Mouse (Mus musculus): ENCODE data around the gene Slc7a7. TPM values are rescaled to one million over a fixed set of nuclear protein-coding genes. Genes with fewer than 3 reads are reported as not detected.

The Slc7a7 gene
- total and polyA plus RNA-seq, 3 experiments: 20.1 to 65.6 TPM; not detected in 1

GRCm38 (mm10) chr14:54428421-54428820 is 10.8 kb upstream of the Slc7a7 start:
- Histone ChIP-seq H3K36me3 (ENCODE audit: control insufficient read depth in 1 of 2, insufficient read depth in 2 of 2, low read length in 2 of 2) (peaks cover 0 to 43% of the 10 kb centered on the region in 2 experiments; a peak in 2 of 4 replicates), H3K4me3 (ENCODE audit: control insufficient read depth in 1 of 2, insufficient read depth in 1 of 2, low read depth in 2 of 2, low read length in 2 of 2) (peak overlapping the region in 1 of 2 experiments; percentile 92; a peak in 1 of 4 replicates), H3K9me3 (replicated peaks; ENCODE audit: insufficient read depth, low read length) (no peaks in the 10 kb centered on the region), H3K9ac (ENCODE audit: control insufficient read depth, low read depth, low read length, poor library complexity, severe bottlenecking) (peak overlapping the region; percentile 94), H3K79me2 (ENCODE audit: control insufficient read depth, insufficient read depth, low read length, poor library complexity) (peaks cover 41% of the 10 kb centered on the region), H3K27ac (ENCODE audit: control insufficient read depth, low read depth, low read length) (peak overlapping the region; percentile 100), H3K27me3 (ENCODE audit: control insufficient read depth in 1 of 2, insufficient read depth in 2 of 2, low read length in 2 of 2) (no peaks in the 10 kb centered on the region), H3K4me1 (ENCODE audit: control insufficient read depth in 1 of 2, insufficient read depth in 2 of 2, low read length in 2 of 2) (peaks cover 2 to 38% of the 10 kb centered on the region in 2 experiments; a peak in 3 of 4 replicates)
- peak; percentile 51 for DNase-seq (ENCODE audit: low read depth, low spot score)
- TF ChIP-seq TBP (IDR thresholded peaks at IDR 0.05; ENCODE audit: low read depth, low read length): no peak
- no peak for TF ChIP-seq NRF1 (IDR thresholded peaks at IDR 0.05; ENCODE audit: insufficient read depth, low read depth, low read length, poor library complexity, severe bottlenecking)
- TF ChIP-seq POLR2A (IDR thresholded peaks at IDR 0.05; ENCODE audit: control insufficient read depth in 1 of 2, insufficient read depth in 1 of 2, low read depth in 1 of 2, low read length in 2 of 2, poor library complexity in 1 of 2): peak in 1 of 2 experiments; percentile 36; a peak in 1 of 4 replicates

- no peak for TF ChIP-seq GABPA (IDR thresholded peaks at IDR 0.05; ENCODE audit: low read depth, low read length)
- peak; percentile 69; the same call in 1 of the 2 replicates for TF ChIP-seq ZNF384 (IDR thresholded peaks at IDR 0.05; ENCODE audit: low read depth, low read length)
- no peak for TF ChIP-seq UBTF (IDR thresholded peaks at IDR 0.05; ENCODE audit: borderline replicate concordance, insufficient read depth, low read depth, low read length)
- no peak for TF ChIP-seq MXI1 (IDR thresholded peaks at IDR 0.05; ENCODE audit: low read depth, low read length)
- 0 out of 2 replicates have a peak, but pooled peaks have one; percentile 43 for TF ChIP-seq MYC (IDR thresholded peaks at IDR 0.05; ENCODE audit: low read depth, low read length)
- no peak for TF ChIP-seq ZC3H11A (IDR thresholded peaks at IDR 0.05; ENCODE audit: low read depth, low read length)
- peaks cover 0 to 45% of the 10 kb centered on the region in 2 experiments; a peak in 2 of 4 replicates for H3K36me3 ChIP-seq (ENCODE audit: control insufficient read depth in 1 of 2, insufficient read depth in 2 of 2, low read length in 2 of 2)
- peak; percentile 70 for DNase-seq (ENCODE audit: low read depth, low spot score)
- peak overlapping the region; percentile 94 for H3K9ac ChIP-seq (ENCODE audit: control insufficient read depth, low read depth, low read length, poor library complexity, severe bottlenecking)
- peaks cover 39% of the 10 kb centered on the region for H3K79me2 ChIP-seq (ENCODE audit: control insufficient read depth, insufficient read depth, low read length, poor library complexity)
- peak overlapping the region; percentile 67 to 92 for H3K4me3 ChIP-seq (ENCODE audit: control insufficient read depth in 1 of 2, insufficient read depth in 1 of 2, low read depth in 2 of 2, low read length in 2 of 2)
- peaks cover 5 to 42% of the 10 kb centered on the region in 2 experiments; a peak in 3 of 4 replicates for H3K4me1 ChIP-seq (ENCODE audit: control insufficient read depth in 1 of 2, insufficient read depth in 2 of 2, low read length in 2 of 2)
- H3K27me3 ChIP-seq (ENCODE audit: control insufficient read depth in 1 of 2, insufficient read depth in 2 of 2, low read length in 2 of 2): no peaks in the 10 kb centered on the region
- no peaks in the 10 kb centered on the region for H3K9me3 ChIP-seq (replicated peaks; ENCODE audit: insufficient read depth, low read length)
- peak overlapping the region; percentile 100 for H3K27ac ChIP-seq (ENCODE audit: control insufficient read depth, low read depth, low read length)
Observed at GRCm38 (mm10) chr14:54427696-54428095, 10.1 kb upstream of the Slc7a7 start.

GRCm38 (mm10) chr14:54426689-54427398 is 9.3 kb upstream of the Slc7a7 start, which contains the start of gene Mrpl52:
Gene Mrpl52 (plus strand): TSS chr14:54426909.
- no peaks in the 10 kb centered on the region for H3K9me3 ChIP-seq (replicated peaks; ENCODE audit: insufficient read depth, low read length)
- peak; percentile 98 for DNase-seq (ENCODE audit: low read depth, low spot score)
- TF ChIP-seq ZNF384 (IDR thresholded peaks at IDR 0.05; ENCODE audit: low read depth, low read length) (peak; percentile 2; the same call in 1 of the 2 replicates), TCF12 (IDR thresholded peaks at IDR 0.05; ENCODE audit: low read depth, low read length) (peak; percentile 82), POLR2A (IDR thresholded peaks at IDR 0.05; ENCODE audit: control insufficient read depth in 1 of 2, insufficient read depth in 1 of 2, low read depth in 1 of 2, low read length in 2 of 2, poor library complexity in 1 of 2) (peak; percentile 86 to 92), SIN3A (IDR thresholded peaks at IDR 0.05; ENCODE audit: low read length) (peak; percentile 98), NRF1 (IDR thresholded peaks at IDR 0.05; ENCODE audit: insufficient read depth, low read depth, low read length, poor library complexity, severe bottlenecking) (no peak), MYB (IDR thresholded peaks at IDR 0.05; ENCODE audit: low read depth, low read length) (peak; percentile 59), KAT2A (conservative IDR thresholded peaks at IDR 0.05; ENCODE audit: low read depth, low read length) (peak; percentile 56; the same call in 1 of the 2 replicates), TBP (IDR thresholded peaks at IDR 0.05; ENCODE audit: low read depth, low read length) (peak; percentile 88), BHLHE40 (IDR thresholded peaks at IDR 0.05; ENCODE audit: borderline replicate concordance, low read depth, low read length) (peak; percentile 90), GABPA (IDR thresholded peaks at IDR 0.05; ENCODE audit: low read depth, low read length) (no peak), MXI1 (IDR thresholded peaks at IDR 0.05; ENCODE audit: low read depth, low read length) (peak; percentile 97), ZC3H11A (IDR thresholded peaks at IDR 0.05; ENCODE audit: low read depth, low read length) (peak; percentile 26; the same call in 1 of the 2 replicates), MAZ (IDR thresholded peaks at IDR 0.05; ENCODE audit: low read depth, low read length) (no peak), CTCF (IDR thresholded peaks at IDR 0.05 in 2 of 3, conservative IDR thresholded peaks at IDR 0.05 in 1 of 3; ENCODE audit: control insufficient read depth in 1 of 3, insufficient read depth in 1 of 3, low read depth in 2 of 3, low read length in 3 of 3, poor library complexity in 1 of 3, severe bottlenecking in 1 of 3) (no peak), GATA1 (IDR thresholded peaks at IDR 0.05; ENCODE audit: low read depth, low read length) (peak; percentile 82), ELF1 (IDR thresholded peaks at IDR 0.05; ENCODE audit: low read depth, low read length) (peak; percentile 89), NELFE (IDR thresholded peaks at IDR 0.05; ENCODE audit: low read depth, low read length) (peak; percentile 81), ZMIZ1 (IDR thresholded peaks at IDR 0.05; ENCODE audit: low read depth, low read length) (peak; percentile 80), JUND (IDR thresholded peaks at IDR 0.05; ENCODE audit: low read depth, low read length) (0 out of 2 replicates have a peak, but pooled peaks have one; percentile 6)

More at GRCm38 (mm10) chr14:54426689-54427398, 9.3 kb upstream of the Slc7a7 start, which contains the start of gene Mrpl52:
- Histone ChIP-seq H3K27me3 (ENCODE audit: control insufficient read depth in 1 of 2, insufficient read depth in 2 of 2, low read length in 2 of 2) (no peaks in the 10 kb centered on the region), H3K4me3 (ENCODE audit: control insufficient read depth in 1 of 2, insufficient read depth in 1 of 2, low read depth in 2 of 2, low read length in 2 of 2) (peak within 1 kb of the TSS; percentile 67 to 92), H3K36me3 (ENCODE audit: control insufficient read depth in 1 of 2, insufficient read depth in 2 of 2, low read length in 2 of 2) (peaks cover 0 to 44% of the 10 kb centered on the region in 2 experiments; a peak in 2 of 4 replicates), H3K4me1 (ENCODE audit: control insufficient read depth in 1 of 2, insufficient read depth in 2 of 2, low read length in 2 of 2) (peaks cover 5 to 42% of the 10 kb centered on the region in 2 experiments; a peak in 3 of 4 replicates), H3K9ac (ENCODE audit: control insufficient read depth, low read depth, low read length, poor library complexity, severe bottlenecking) (peak within 1 kb of the TSS; percentile 94), H3K27ac (ENCODE audit: control insufficient read depth, low read depth, low read length) (peak within 1 kb of the TSS; percentile 100), H3K79me2 (ENCODE audit: control insufficient read depth, insufficient read depth, low read length, poor library complexity) (peaks cover 32% of the 10 kb centered on the region)
